In the genomic region with DNA sequence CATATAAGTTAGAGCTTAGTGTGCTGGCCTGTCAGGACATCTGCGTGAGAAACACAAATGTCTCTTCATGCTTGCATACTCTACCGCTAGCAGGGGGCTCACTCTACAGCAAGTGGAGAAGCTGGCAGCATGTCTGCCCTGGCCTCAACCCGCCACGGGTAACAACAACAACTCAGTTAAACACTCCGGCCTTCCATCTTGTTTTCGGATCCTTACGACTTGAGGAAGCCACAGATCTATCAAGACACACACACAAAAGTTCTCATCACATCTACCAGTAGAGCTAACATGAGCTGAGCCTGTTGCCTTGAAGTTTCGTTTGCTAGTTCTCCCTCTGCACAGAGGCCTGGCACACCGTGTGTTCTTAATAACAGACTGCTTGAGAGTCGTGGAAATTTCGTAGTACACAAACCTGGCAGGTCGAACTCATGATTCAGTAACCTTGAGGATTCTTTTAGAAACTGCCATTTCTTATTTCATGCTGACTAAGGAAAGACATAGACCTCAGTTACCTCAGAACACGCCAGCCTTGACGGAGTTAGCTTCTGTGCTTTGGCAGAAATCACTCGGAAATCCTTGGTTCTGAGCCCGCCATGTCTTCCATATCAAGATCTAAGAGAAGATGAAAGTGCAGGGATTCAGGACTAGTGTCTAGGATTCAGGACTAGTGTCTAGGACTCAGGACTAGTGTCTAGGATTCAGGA, we compare ENCODE assay signal across 16 mouse cellular contexts. TPM values are rescaled to one million over a fixed set of nuclear protein-coding genes. Genes with fewer than 3 reads are reported as not detected.
DNase-seq lines count a peak whose midpoint lies in the region; ATAC-seq and TF ChIP-seq lines count a peak whose summit lies in the region.
"Had no signal": no experiment of that assay in that cellular context is flagged by ENCODE, and none has a peak within 500 bp of the region (broad histone marks: within the 10 kb centered on the region; RNA-seq: fewer than 3 reads in every experiment).

No protein-coding gene starts in this region.

- no peak overlapping the region for H3K9ac ChIP-seq in heart, embryonic 14.5 days (ENCODE audit: low read length)
- H3K9ac ChIP-seq in heart, adult 2 months (ENCODE audit: low read depth, low read length) = no peak overlapping the region; the same call in 1 of the 2 replicates
- no peak overlapping the region for H3K9ac ChIP-seq in lung, embryonic 15.5 days
- H3K9ac ChIP-seq in liver, embryonic 16.5 days (ENCODE audit: low read depth, low read length) = no peak overlapping the region
- H3K9ac ChIP-seq: hindbrain, embryonic 12.5 days; kidney, embryonic 15.5 days had no signal

- intact Hi-C loops in heart, adult 2 months (cut with DNase I) = loop anchor here (2.0 to 5.0 kb wide), 3 partner anchors 41 to 86 kb away; a partner anchor contains a TSS

- peaks cover 17 to 52% of the 10 kb centered on the region in 2 experiments for H3K4me1 ChIP-seq in heart, embryonic 14.5 days (ENCODE audit: control insufficient read depth in 2 of 2, insufficient read depth in 2 of 2, low read length in 2 of 2)
- peaks cover 12% of the 10 kb centered on the region for H3K4me1 ChIP-seq in heart, adult 2 months (ENCODE audit: control insufficient read depth, insufficient read depth, low read length)
- H3K4me1 ChIP-seq in lung, embryonic 15.5 days = peaks cover 8% of the 10 kb centered on the region
- H3K4me1 ChIP-seq in liver, embryonic 16.5 days (ENCODE audit: control insufficient read depth, low read depth, low read length) = peaks cover 16% of the 10 kb centered on the region

- no peaks in the 10 kb centered on the region for H3K9me3 ChIP-seq in heart, embryonic 14.5 days (ENCODE audit: control insufficient read depth, low read length)
- no peaks in the 10 kb centered on the region for H3K9me3 ChIP-seq in lung, embryonic 15.5 days
- no peaks in the 10 kb centered on the region for H3K9me3 ChIP-seq in liver, embryonic 16.5 days (replicated peaks; ENCODE audit: control insufficient read depth, low read length)
- H3K9me3 ChIP-seq: embryonic facial prominence, embryonic 12.5 days; hindbrain, embryonic 12.5 days; kidney, embryonic 15.5 days; midbrain, embryonic 10.5 days had no signal

- peaks cover 2% of the 10 kb centered on the region; the same call in 1 of the 2 replicates for H3K79me2 ChIP-seq in heart, adult 2 months (replicated peaks; ENCODE audit: control insufficient read depth, insufficient read depth, low read length)

- no peak overlapping the region for H3K27ac ChIP-seq in heart, embryonic 14.5 days (replicated peaks in 1 of 2; ENCODE audit: control insufficient read depth in 1 of 2, insufficient read depth in 1 of 2, low read depth in 2 of 2, low read length in 2 of 2)
- H3K27ac ChIP-seq in heart, adult 2 months = no peak overlapping the region
- no peak overlapping the region for H3K27ac ChIP-seq in lung, embryonic 15.5 days
- H3K27ac ChIP-seq in liver, embryonic 16.5 days (ENCODE audit: low read length) = no peak overlapping the region
- H3K27ac ChIP-seq: embryonic facial prominence, embryonic 12.5 days; hindbrain, embryonic 12.5 days; midbrain, embryonic 10.5 days had no signal

- no peak for ATAC-seq in heart, embryonic 14.5 days (ENCODE audit: insufficient number of reproducible peaks, insufficient read depth, low FRiP score, low read depth)
- ATAC-seq in lung, embryonic 15.5 days (ENCODE audit: borderline replicate concordance, extremely low read depth, low FRiP score, low TSS enrichment) = no peak
- no peak for ATAC-seq in liver, embryonic 16.5 days (ENCODE audit: low read depth)
- ATAC-seq: inflammation-experienced regulatory T-cells, adult 6 months had no signal

- H3K27me3 ChIP-seq in heart, embryonic 14.5 days (ENCODE audit: control insufficient read depth, insufficient read depth, low read length) = no peaks in the 10 kb centered on the region
- H3K27me3 ChIP-seq in heart, adult 2 months (ENCODE audit: control insufficient read depth, insufficient read depth, low read length) = no peaks in the 10 kb centered on the region
- H3K27me3 ChIP-seq in lung, embryonic 15.5 days = no peaks in the 10 kb centered on the region
- H3K27me3 ChIP-seq in liver, embryonic 16.5 days (ENCODE audit: control insufficient read depth, insufficient read depth, low read depth, low read length) = no peaks in the 10 kb centered on the region
- H3K27me3 ChIP-seq: embryonic facial prominence, embryonic 12.5 days; hindbrain, embryonic 12.5 days; kidney, embryonic 15.5 days had no signal

- DNase-seq in adrenal gland, adult 2 months = peak; percentile 48
- no peak for DNase-seq in adrenal gland, postnatal 25 days
- DNase-seq in heart, adult 2 months = no peak
- no peak for DNase-seq in lung, adult 18-20 months
- no peak for DNase-seq in ovary, adult 18-20 months (ENCODE audit: low spot score)
- DNase-seq: cerebellum, postnatal 36 days; gastrocnemius, postnatal 10 days; lung, postnatal 14 days had no signal

- whole genome bisulfite sequencing in heart, embryonic 14.5 days = 91% methylated on average over 16 of the region's 16 CpGs
- WGBS in heart, adult 2 months = 91% methylated on average over 16 of the region's 16 CpGs
- WGBS in lung, embryonic 15.5 days = 86% methylated on average over 16 of the region's 16 CpGs
- 81% methylated on average over 16 of the region's 16 CpGs for WGBS in liver, embryonic 16.5 days (ENCODE audit: insufficient replicate concordance)

- peaks cover 42% of the 10 kb centered on the region for H3K36me3 ChIP-seq in heart, embryonic 14.5 days (ENCODE audit: control insufficient read depth, insufficient read depth, low read length)
- H3K36me3 ChIP-seq in heart, adult 2 months (ENCODE audit: control insufficient read depth, insufficient read depth, low read length) = peaks cover 30% of the 10 kb centered on the region
- no peaks in the 10 kb centered on the region for H3K36me3 ChIP-seq in lung, embryonic 15.5 days
- H3K36me3 ChIP-seq in liver, embryonic 16.5 days (ENCODE audit: control insufficient read depth, insufficient read depth) = no peaks in the 10 kb centered on the region
- H3K36me3 ChIP-seq: embryonic facial prominence, embryonic 12.5 days; hindbrain, embryonic 12.5 days; midbrain, embryonic 10.5 days had no signal

- TF ChIP-seq POLR2A in heart, adult 2 months (IDR thresholded peaks at IDR 0.05; ENCODE audit: insufficient read depth, low read depth, low read length) = no peak

- TF ChIP-seq CTCF in heart, adult 2 months (IDR thresholded peaks at IDR 0.05) = no peak

- no peak for TF ChIP-seq EP300 in heart, adult 2 months (IDR thresholded peaks at IDR 0.05; ENCODE audit: insufficient read depth, low read depth, low read length)

- peak overlapping the region; percentile 72 for H3K4me2 ChIP-seq in heart, embryonic 14.5 days (ENCODE audit: low read length)
- 0 out of 2 replicates have a peak overlapping the region, but pooled peaks have one; percentile 63 for H3K4me2 ChIP-seq in lung, embryonic 15.5 days
- 0 out of 2 replicates have a peak overlapping the region, but pooled peaks have one; percentile 71 for H3K4me2 ChIP-seq in liver, embryonic 16.5 days (ENCODE audit: low read depth, low read length)

- 0 out of 4 replicates have a peak overlapping the region, but pooled peaks of 1 of the 2 experiments have one; percentile 86 for H3K4me3 ChIP-seq in heart, embryonic 14.5 days (ENCODE audit: control insufficient read depth in 1 of 2, insufficient read depth in 1 of 2, low read depth in 1 of 2, low read length in 2 of 2)
- no peak overlapping the region for H3K4me3 ChIP-seq in heart, adult 2 months
- no peak overlapping the region for H3K4me3 ChIP-seq in lung, embryonic 15.5 days
- no peak overlapping the region for H3K4me3 ChIP-seq in liver, embryonic 16.5 days (ENCODE audit: low read depth, low read length)
- H3K4me3 ChIP-seq: embryonic facial prominence, embryonic 12.5 days had no signal

RNA-seq across cellular contexts. Expression of a gene that starts 34.8 kb away (rescaled TPM):
- total RNA-seq in adrenal gland, adult 2 months (2021) = 10 to 100 TPM; 63.1 to 73.9 TPM
- polyA plus RNA-seq in adrenal gland, adult 2 months (2012; rRNA removed) = 13.6 and 17.4 TPM in 2 replicates
- total RNA-seq in adrenal gland, postnatal 25 days (2021) = 56.5 and 65.6 TPM in 2 replicates
- 32.9 and 34.2 TPM in 2 replicates for polyA plus RNA-seq in heart, embryonic 14.5 days (2014; fragmentation: Nextera tagmentation; extraction: Ambion mirVana)
- total RNA-seq in heart, adult 2 months (2021) = 10 to 100 TPM; 42.3 to 43.5 TPM
- 9.0 and 16.0 TPM in 2 replicates for polyA plus RNA-seq in heart, adult 2 months (2012; rRNA removed)
- polyA plus RNA-seq in lung, embryonic 15.5 days (2015; fragmentation: Nextera tagmentation; extraction: Ambion mirVana) = 26.3 and 26.4 TPM in 2 replicates
- 5.3 and 5.5 TPM in 2 replicates for polyA plus RNA-seq in liver, embryonic 16.5 days (2015; fragmentation: Nextera tagmentation; extraction: Ambion mirVana)
